In genomic region chr9:102724942-102725341, GRCm38 (mm10) we compare ENCODE assay signal across 9 mouse cellular contexts. TPM values are rescaled to one million over a fixed set of nuclear protein-coding genes. Genes with fewer than 3 reads are reported as not detected.
DNase-seq lines count a peak whose midpoint lies in the region; ATAC-seq lines count a peak whose summit lies in the region.
"Had no signal": no experiment of that assay in that cellular context is flagged by ENCODE, and none has a peak within 500 bp of the region (broad histone marks: within the 10 kb centered on the region; RNA-seq: fewer than 3 reads in every experiment).

No protein-coding gene starts in this region.

- no peak overlapping the region for H3K4me2 ChIP-seq in embryonic facial prominence, embryonic 12.5 days (replicated peaks)
- H3K4me2 ChIP-seq in hindbrain, embryonic 14.5 days (replicated peaks) = no peak overlapping the region
- H3K4me2 ChIP-seq in midbrain, embryonic 15.5 days = no peak overlapping the region

- H3K27ac ChIP-seq in embryonic facial prominence, embryonic 12.5 days = peak overlapping the region; percentile 88
- peak overlapping the region; percentile 39; the same call in 1 of the 2 replicates for H3K27ac ChIP-seq in hindbrain, embryonic 14.5 days
- H3K27ac ChIP-seq in midbrain, embryonic 15.5 days = peak overlapping the region; percentile 11; the same call in 1 of the 2 replicates
- H3K27ac ChIP-seq: liver, embryonic 14.5 days had no signal

- peak; percentile 39 for DNase-seq in kidney, adult 9 months
- DNase-seq in kidney, postnatal 10 days = no peak
- no peak for DNase-seq in hindbrain, embryonic 14.5 days (ENCODE audit: low spot score)
- DNase-seq in spleen, postnatal 36 days (ENCODE audit: low spot score in 2 of 2) = no peak
- no peak for DNase-seq in MN1 (ENCODE audit: low spot score)

- no peaks in the 10 kb centered on the region for H3K27me3 ChIP-seq in embryonic facial prominence, embryonic 12.5 days
- no peaks in the 10 kb centered on the region for H3K27me3 ChIP-seq in hindbrain, embryonic 14.5 days (ENCODE audit: control insufficient read depth, insufficient read depth, low read length)
- no peaks in the 10 kb centered on the region for H3K27me3 ChIP-seq in midbrain, embryonic 15.5 days (replicated peaks)

- no peak overlapping the region for H3K9ac ChIP-seq in embryonic facial prominence, embryonic 12.5 days
- H3K9ac ChIP-seq in hindbrain, embryonic 14.5 days = no peak overlapping the region
- H3K9ac ChIP-seq in midbrain, embryonic 15.5 days = no peak overlapping the region
- H3K9ac ChIP-seq: liver, embryonic 14.5 days had no signal

- H3K4me1 ChIP-seq in embryonic facial prominence, embryonic 12.5 days = peaks cover 72% of the 10 kb centered on the region
- H3K4me1 ChIP-seq in hindbrain, embryonic 14.5 days (replicated peaks; ENCODE audit: control insufficient read depth, insufficient read depth, low read length) = peaks cover 72% of the 10 kb centered on the region
- peaks cover 71% of the 10 kb centered on the region for H3K4me1 ChIP-seq in midbrain, embryonic 15.5 days

- H3K9me3 ChIP-seq in embryonic facial prominence, embryonic 12.5 days = no peaks in the 10 kb centered on the region
- H3K9me3 ChIP-seq in hindbrain, embryonic 14.5 days (ENCODE audit: control insufficient read depth, low read length) = no peaks in the 10 kb centered on the region
- H3K9me3 ChIP-seq in midbrain, embryonic 15.5 days = no peaks in the 10 kb centered on the region

- 71% methylated on average over 7 of the region's 7 CpGs for WGBS in embryonic facial prominence, embryonic 12.5 days
- whole genome bisulfite sequencing in hindbrain, embryonic 14.5 days = 78% methylated on average over 7 of the region's 7 CpGs
- WGBS in midbrain, embryonic 15.5 days = 75% methylated on average over 7 of the region's 7 CpGs

- H3K4me3 ChIP-seq in embryonic facial prominence, embryonic 12.5 days = no peak overlapping the region
- H3K4me3 ChIP-seq in hindbrain, embryonic 14.5 days (replicated peaks; ENCODE audit: low read length) = no peak overlapping the region
- H3K4me3 ChIP-seq in midbrain, embryonic 15.5 days = no peak overlapping the region

- no peak for ATAC-seq in embryonic facial prominence, embryonic 12.5 days (ENCODE audit: insufficient number of reproducible peaks, insufficient read depth, low FRiP score, low TSS enrichment)
- ATAC-seq in hindbrain, embryonic 14.5 days (ENCODE audit: low FRiP score) = no peak
- ATAC-seq in midbrain, embryonic 15.5 days (replicated peaks) = no peak
- no peak for ATAC-seq in inflammation-experienced regulatory T-cells, adult 6 months

- H3K36me3 ChIP-seq in embryonic facial prominence, embryonic 12.5 days = peaks cover 96% of the 10 kb centered on the region
- peaks cover 99% of the 10 kb centered on the region for H3K36me3 ChIP-seq in hindbrain, embryonic 14.5 days (replicated peaks; ENCODE audit: control insufficient read depth, insufficient read depth)
- peaks cover 51% of the 10 kb centered on the region for H3K36me3 ChIP-seq in midbrain, embryonic 15.5 days (replicated peaks)

RNA-seq across cellular contexts. Expression of gene Amotl2, which starts 8.5 kb away (rescaled TPM):
- 79.5 and 80.6 TPM in 2 replicates for polyA plus RNA-seq in embryonic facial prominence, embryonic 12.5 days (2016; fragmentation: Nextera tagmentation; extraction: Ambion mirVana)
- polyA plus RNA-seq in hindbrain, embryonic 14.5 days (2014; fragmentation: Nextera tagmentation; extraction: Ambion mirVana) = 54.1 and 56.8 TPM in 2 replicates
- 83.4 and 90.5 TPM in 2 replicates for polyA plus RNA-seq in midbrain, embryonic 15.5 days (2015; fragmentation: Nextera tagmentation; extraction: Ambion mirVana)
- under 1 TPM in 1 of 3 experiments, not detected in 2; 0.21 TPM for polyA plus RNA-seq in inflammation-experienced regulatory T-cells, adult 6 months (2017; shearing (Covaris generic))

Comparison
In these comparisons a context has a peak if more than half of its experiments do, and no peak if none do; other contexts are left out.
1. H3K27ac ChIP-seq: peak in every context shown above with its lines; median percentile 88 in embryonic facial prominence, embryonic 12.5 days; 39 in hindbrain, embryonic 14.5 days; 11 in midbrain, embryonic 15.5 days.
2. RNA of gene Amotl2, which starts 8.5 kb away (polyA plus RNA-seq): 83.4 to 90.5 TPM in midbrain, embryonic 15.5 days, 79.5 to 80.6 TPM in embryonic facial prominence, embryonic 12.5 days and 54.1 to 56.8 TPM in hindbrain, embryonic 14.5 days; 0.21 TPM in inflammation-experienced regulatory T-cells, adult 6 months; every median in the first group is over 10 times any median in the second.